Comparison of ENCODE assay signal across 8 mouse cellular contexts in the genomic region with DNA sequence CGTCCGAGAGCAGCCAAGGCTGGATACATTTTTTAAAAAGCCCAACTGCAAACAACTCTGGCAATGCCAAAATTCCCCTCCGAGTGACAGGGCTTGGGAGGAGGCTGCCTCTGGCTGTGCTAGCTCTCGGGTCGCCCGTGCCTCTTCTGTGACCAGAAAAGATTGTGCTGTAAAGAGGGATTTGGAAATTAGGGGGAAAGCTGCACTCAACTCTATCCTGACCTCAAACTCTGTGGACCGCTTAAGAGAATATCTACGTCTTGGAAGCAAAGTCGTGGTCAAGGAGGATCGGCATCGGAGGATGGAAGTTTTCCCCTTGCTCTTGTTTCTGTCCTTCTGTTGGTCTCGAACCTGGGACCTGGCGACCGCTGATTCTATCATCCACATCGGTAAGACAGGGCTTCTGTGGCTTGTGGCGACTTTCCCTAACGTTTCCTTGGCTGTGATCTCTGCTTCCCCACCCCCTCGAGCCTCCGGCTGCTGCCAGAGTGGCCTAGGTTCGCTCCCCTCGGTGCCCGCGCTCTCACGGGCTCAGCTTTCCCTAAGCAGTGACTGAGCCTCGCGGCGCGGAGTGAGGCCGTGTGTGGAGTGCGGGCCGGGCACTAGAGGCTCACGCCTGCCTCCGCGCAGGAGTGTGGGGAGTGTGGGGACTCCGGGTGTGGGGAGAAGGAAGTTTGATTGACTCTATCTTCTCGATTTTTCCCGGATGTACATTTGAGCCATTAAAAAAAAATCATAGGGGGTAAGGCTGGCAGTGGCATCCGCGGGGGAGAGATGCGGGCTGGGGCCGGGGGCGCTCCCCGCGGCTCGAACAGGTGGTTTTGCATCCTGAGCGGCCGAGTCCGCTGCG. TPM values are rescaled to one million over a fixed set of nuclear protein-coding genes. Genes with fewer than 3 reads are reported as not detected.
DNase-seq lines count a peak whose midpoint lies in the region; ATAC-seq lines count a peak whose summit lies in the region.

No protein-coding gene starts in this region.

- peak overlapping the region; percentile 75 for H3K4me3 ChIP-seq in forebrain, embryonic 13.5 days
- H3K4me3 ChIP-seq in intestine, embryonic 14.5 days (ENCODE audit: low read depth, low read length) = peak overlapping the region; percentile 58
- H3K4me3 ChIP-seq in limb, embryonic 15.5 days = peak overlapping the region; percentile 63

- intact Hi-C loops in gastrocnemius, postnatal 14 days (cut with DNase I; ENCODE audit: low total_unique reads) = no loop called here

- peak overlapping the region; percentile 74 for H3K9ac ChIP-seq in forebrain, embryonic 13.5 days
- H3K9ac ChIP-seq in intestine, embryonic 14.5 days (ENCODE audit: low read length) = peak overlapping the region; percentile 29
- peak overlapping the region; percentile 45 for H3K9ac ChIP-seq in limb, embryonic 15.5 days

- H3K4me2 ChIP-seq in forebrain, embryonic 13.5 days = peak overlapping the region; percentile 97
- peak overlapping the region; percentile 90 for H3K4me2 ChIP-seq in intestine, embryonic 14.5 days (ENCODE audit: low read length)
- peak overlapping the region; percentile 98 for H3K4me2 ChIP-seq in limb, embryonic 15.5 days

- peak; percentile 57 for ATAC-seq in cerebellum, adult (ENCODE audit: insufficient number of reproducible peaks, low FRiP score, low TSS enrichment)
- peak; percentile 75 for ATAC-seq in forebrain, embryonic 13.5 days
- peak; percentile 67 for ATAC-seq in intestine, embryonic 14.5 days (replicated peaks; ENCODE audit: low FRiP score, low TSS enrichment, low read depth)
- no peak for ATAC-seq in limb, embryonic 15.5 days (ENCODE audit: insufficient number of reproducible peaks, low FRiP score, low TSS enrichment, low read depth)

- H3K27me3 ChIP-seq in forebrain, embryonic 13.5 days = peaks cover 13% of the 10 kb centered on the region
- peaks cover 52% of the 10 kb centered on the region for H3K27me3 ChIP-seq in intestine, embryonic 14.5 days (replicated peaks; ENCODE audit: control insufficient read depth, insufficient read depth, low read length)
- H3K27me3 ChIP-seq in limb, embryonic 15.5 days = peaks cover 46% of the 10 kb centered on the region

- DNase-seq in gastrocnemius, postnatal 14 days = peak; percentile 10
- no peak for DNase-seq in gastrocnemius, postnatal 25 days
- DNase-seq in intestine, embryonic 14.5 days (ENCODE audit: low spot score) = peak; percentile 83
- peak; percentile 72 for DNase-seq in retina, embryonic 14.5 days (ENCODE audit: low spot score)
- no peak for DNase-seq in thymus, postnatal 14 days

- no peaks in the 10 kb centered on the region for H3K36me3 ChIP-seq in forebrain, embryonic 13.5 days (ENCODE audit: poor library complexity, severe bottlenecking)
- no peaks in the 10 kb centered on the region for H3K36me3 ChIP-seq in intestine, embryonic 14.5 days (ENCODE audit: control insufficient read depth, insufficient read depth, low read length)
- H3K36me3 ChIP-seq in limb, embryonic 15.5 days = no peaks in the 10 kb centered on the region

- H3K9me3 ChIP-seq in forebrain, embryonic 13.5 days (replicated peaks) = no peaks in the 10 kb centered on the region
- no peaks in the 10 kb centered on the region for H3K9me3 ChIP-seq in intestine, embryonic 14.5 days (ENCODE audit: control insufficient read depth, low read length)
- H3K9me3 ChIP-seq in limb, embryonic 15.5 days = no peaks in the 10 kb centered on the region

- H3K27ac ChIP-seq in forebrain, embryonic 13.5 days = 0 out of 2 replicates have a peak overlapping the region, but pooled peaks have one; percentile 19
- no peak overlapping the region for H3K27ac ChIP-seq in intestine, embryonic 14.5 days (ENCODE audit: low read depth)
- H3K27ac ChIP-seq in limb, embryonic 15.5 days = no peak overlapping the region

- H3K4me1 ChIP-seq in forebrain, embryonic 13.5 days = peaks cover 17% of the 10 kb centered on the region; the same call in 1 of the 2 replicates
- no peaks in the 10 kb centered on the region for H3K4me1 ChIP-seq in intestine, embryonic 14.5 days (replicated peaks; ENCODE audit: control insufficient read depth, insufficient read depth, low read length)
- peaks cover 22% of the 10 kb centered on the region for H3K4me1 ChIP-seq in limb, embryonic 15.5 days

- under 1% methylated on average over 49 of the region's 49 CpGs for WGBS in forebrain, embryonic 13.5 days
- WGBS in intestine, embryonic 14.5 days = under 1% methylated on average over 49 of the region's 49 CpGs
- WGBS in limb, embryonic 15.5 days = under 1% methylated on average over 48 of the region's 49 CpGs

RNA-seq across cellular contexts. Expression of gene Grid2, which starts 1.1 kb away (rescaled TPM):
- under 1 TPM; 0.18 to 0.25 TPM for total RNA-seq in gastrocnemius, postnatal 14 days (2021)
- not detected for total RNA-seq in gastrocnemius, postnatal 25 days (2021)
- polyA plus RNA-seq in forebrain, embryonic 13.5 days (2015; fragmentation: Nextera tagmentation; extraction: Ambion mirVana) = 1.7 and 2.6 TPM in 2 replicates
- 0.73 and 0.81 TPM in 2 replicates for polyA plus RNA-seq in intestine, embryonic 14.5 days (2014; fragmentation: Nextera tagmentation; extraction: Ambion mirVana)
- 1.3 and 1.5 TPM in 2 replicates for polyA plus RNA-seq in limb, embryonic 15.5 days (2015; fragmentation: Nextera tagmentation; extraction: Ambion mirVana)

Comparison
In these comparisons a context has a peak if more than half of its experiments do, and no peak if none do; other contexts are left out.
1. DNase-seq: peak in gastrocnemius, postnatal 14 days (single experiment), intestine, embryonic 14.5 days (single experiment) and retina, embryonic 14.5 days (single experiment); none in gastrocnemius, postnatal 25 days (single experiment) and thymus, postnatal 14 days (single experiment).
2. Peak in every context shown above with its lines, with median percentiles within 50 percentile points of each other: H3K4me2 ChIP-seq, H3K4me3 ChIP-seq and H3K9ac ChIP-seq.